Mouse (Mus musculus) fibroblast of lung, adult 2 months (primary cell): ENCODE data around the gene Capn8.
A peak's percentile ranks its signal among the peaks of the same experiment; 100 is the strongest.
"Not testable (repeated sequence)": the region's sequence is repeated elsewhere in the genome, so short reads cannot be mapped to it uniquely, and the experiment has no call there.

Experiments
- DNase-seq: peaks from one replicate; pipeline ENCODE4 v3.0.0-alpha.2; 2011; ENCODE audit warnings: low read depth

The Capn8 gene

DNA sequence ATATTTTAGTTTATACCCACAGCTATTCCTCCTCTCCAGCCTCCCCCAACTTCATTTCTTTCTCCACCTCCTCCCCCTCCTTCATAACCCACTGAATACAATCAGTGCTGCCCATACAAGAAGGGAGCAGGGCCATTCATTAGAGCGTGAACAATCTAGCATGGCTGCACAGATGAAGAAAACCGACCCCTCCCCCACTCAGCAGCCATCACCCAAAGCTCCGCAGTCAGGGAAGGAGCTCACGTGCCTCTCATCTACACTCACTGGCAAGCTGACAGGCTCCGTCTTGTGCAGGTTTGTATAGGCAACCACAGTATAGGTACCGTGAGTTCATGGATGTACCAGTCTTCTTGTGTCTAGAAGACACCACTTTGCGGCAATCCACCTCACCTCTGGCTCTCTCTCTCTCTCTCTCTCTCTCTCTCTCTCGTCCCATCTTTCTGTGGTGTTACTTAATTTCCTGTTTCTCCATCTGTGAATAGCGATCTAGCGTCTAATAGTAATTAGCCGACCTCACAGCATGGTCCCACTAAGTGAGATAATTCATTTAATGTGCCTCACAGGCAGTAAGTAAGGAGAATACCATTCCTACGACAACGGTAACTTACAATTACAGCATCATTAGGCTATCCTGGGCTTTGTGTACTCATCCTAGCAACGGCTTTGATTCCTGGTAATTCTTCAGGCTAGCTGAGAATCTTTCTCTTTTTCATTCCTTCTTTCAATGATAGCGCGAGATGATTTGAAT, 53.6 kb downstream of the Capn8 start:
- no peak for DNase-seq

- DNase-seq, result no peak
Observed at GRCm38 (mm10) chr1:182620470-182620869, 55.7 kb downstream of the Capn8 start.

DNA sequence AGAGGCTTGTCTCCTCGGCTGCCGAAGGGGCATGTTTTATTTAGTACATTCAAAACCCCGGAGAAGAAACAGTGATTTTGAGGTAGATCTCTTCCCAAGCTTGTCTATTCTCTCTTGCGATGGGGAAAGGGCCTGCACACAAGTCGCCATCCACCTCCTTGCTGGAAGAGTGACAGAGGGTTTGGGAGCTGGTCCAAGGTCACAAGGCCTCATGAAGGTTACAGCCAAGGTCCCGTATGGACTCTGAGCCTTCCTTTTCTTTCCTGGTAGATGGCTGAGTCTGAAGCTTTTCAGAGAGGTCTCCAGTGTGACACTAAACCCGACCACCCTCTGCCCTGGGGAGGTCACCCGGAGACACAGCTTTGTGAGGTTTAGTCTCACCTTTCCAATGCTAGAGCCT, 56.4 kb downstream of the Capn8 start:
- DNase-seq, result no peak

DNA sequence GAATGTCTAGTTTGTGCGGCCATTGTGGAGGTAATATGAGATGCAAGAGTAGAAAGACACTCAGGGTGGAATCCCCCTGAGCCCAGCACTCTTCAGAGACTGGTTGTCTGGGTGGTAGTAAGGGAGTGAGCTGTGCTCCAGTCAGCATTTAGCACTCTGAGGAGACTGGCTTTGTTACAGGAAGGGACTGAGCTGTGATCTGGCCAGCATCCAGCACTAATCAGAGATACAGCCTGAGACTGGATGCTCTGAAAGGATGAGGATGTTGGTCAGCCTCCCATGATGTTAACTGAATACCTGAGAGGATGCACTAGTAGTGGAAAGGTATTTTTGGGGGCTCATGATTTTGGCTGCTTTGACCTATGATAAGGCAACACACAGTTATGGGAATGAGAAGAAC, 61.4 kb downstream of the Capn8 start:
- DNase-seq, result no peak

DNA sequence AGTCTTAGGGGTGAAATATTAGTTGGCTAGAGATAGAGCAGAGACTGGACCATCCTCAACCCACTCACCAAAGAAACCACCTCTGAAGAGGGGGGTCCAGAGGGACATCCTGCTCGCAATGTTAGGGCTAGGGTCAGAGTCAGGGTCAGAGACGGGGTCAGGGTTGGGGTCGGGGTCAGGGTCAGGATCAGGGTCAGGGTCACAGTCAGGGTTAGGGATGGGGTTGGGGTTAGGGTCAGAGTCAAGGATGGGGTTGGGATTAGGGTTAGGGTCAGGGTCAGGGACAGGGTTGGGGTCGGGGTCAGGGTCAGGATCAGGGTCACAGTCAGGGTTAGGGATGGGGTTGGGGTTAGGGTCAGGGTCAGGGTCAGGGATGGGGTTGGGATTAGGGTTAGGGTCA, 64.4 kb downstream of the Capn8 start:
- DNase-seq, result no peak

- no peak for DNase-seq
Observed at GRCm38 (mm10) chr1:182633712-182634294, 69.0 kb downstream of the Capn8 start.

DNA sequence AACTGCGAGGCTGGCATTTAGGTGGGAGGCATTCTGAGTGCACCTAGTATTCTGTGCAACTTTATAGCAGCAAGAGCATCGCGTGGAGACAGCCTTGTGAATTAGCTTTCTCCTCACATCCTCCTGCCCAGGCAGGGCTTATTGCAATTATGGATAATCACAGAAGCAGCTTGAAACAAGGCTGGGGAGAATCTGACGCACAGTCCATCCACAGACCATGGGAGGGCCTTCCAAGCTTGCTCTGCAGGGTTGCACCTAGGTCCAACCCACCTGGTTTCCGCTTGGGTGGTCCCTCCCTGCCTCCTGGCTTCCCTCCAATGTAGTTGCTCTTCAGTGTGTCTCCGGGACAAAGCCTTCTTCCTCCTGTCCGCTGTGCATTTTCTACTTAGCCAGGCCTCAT, 74.2 kb downstream of the Capn8 start:
- DNase-seq, result no peak

- DNase-seq, result no peak
Observed at GRCm38 (mm10) chr1:182639456-182639855, 74.6 kb downstream of the Capn8 start.

DNA sequence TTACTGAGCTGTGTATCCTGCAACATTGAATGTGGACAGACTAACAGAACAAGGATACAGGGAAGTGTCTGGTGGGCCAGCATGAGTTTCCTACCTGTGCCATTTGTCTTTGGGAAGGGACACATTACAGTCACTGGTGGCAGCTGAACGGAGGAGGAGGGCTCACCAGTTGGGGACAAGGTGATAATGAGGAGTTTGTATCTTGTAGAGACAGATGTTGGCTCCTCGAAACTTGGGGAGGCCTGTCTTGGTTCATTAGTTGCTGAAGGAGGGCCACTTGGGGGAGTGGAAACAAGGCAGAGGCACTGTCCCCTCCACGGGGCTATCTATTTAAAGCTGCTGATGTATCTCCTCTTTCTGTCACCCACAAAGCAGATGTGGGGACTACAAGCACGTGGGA, 75.3 kb downstream of the Capn8 start:
- DNase-seq, result no peak

DNA sequence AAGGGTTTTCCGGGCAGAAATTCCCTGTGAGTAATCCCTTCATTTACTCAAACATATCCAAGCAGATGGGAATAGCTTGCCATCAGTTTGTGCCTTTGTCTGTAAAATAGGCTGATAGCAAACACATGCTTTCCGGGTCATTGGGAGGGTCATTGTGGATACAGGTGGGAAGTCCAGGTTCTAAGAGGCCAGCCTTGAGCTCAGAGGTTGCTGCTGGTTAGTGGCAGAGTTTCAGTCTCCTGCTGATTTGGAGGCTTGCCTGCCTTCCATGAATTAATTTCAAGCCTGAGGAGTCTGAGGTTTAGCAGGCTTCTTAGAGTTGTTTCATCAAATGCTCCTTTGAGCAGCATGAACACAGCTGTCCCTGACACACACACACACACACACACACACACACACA, 78.0 kb downstream of the Capn8 start:
- DNase-seq, result no peak

DNA sequence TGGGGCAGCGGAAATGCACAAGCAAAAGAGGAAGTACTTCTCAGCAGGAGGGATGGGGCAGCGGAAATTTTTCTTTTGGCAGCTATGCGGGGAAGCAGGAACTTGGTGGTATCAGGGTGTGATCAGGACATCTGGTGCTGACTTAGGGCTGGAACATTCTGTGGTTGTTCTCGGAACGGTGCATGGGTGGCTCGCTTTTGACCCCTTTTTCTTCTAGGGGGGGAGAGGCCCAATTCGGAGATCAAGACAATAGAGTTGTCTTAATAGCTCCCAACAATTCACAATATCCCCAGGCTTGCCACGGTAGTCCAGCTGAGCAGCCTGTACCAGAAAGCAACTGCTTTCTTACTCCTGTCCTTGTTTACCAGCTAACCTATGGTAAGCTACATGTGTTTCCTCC, 79.6 kb downstream of the Capn8 start:
- DNase-seq, result not testable (repeated sequence)

- no peak for DNase-seq
Observed at GRCm38 (mm10) chr1:182645211-182645668, 80.4 kb downstream of the Capn8 start.

DNA sequence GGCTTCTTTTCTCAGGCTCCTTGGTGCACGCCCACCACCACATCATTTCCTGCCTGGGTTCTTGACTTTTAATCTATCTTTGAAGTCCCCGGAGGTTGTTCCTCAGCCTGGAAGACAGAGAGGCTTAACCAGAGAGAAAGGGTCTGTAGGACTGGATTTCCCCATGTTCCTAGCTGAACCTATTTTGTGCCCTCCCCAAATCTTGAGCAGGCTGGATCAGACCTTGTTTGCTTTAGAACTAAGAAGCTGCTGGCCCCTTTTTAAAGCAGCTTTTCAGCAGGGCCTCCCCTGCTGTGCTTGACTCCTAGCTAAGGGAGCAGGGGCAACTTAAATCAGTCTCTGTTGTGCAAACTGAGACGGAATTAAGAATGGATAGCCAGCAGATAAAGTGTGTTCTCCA, 82.0 kb downstream of the Capn8 start:
- no peak for DNase-seq

DNA sequence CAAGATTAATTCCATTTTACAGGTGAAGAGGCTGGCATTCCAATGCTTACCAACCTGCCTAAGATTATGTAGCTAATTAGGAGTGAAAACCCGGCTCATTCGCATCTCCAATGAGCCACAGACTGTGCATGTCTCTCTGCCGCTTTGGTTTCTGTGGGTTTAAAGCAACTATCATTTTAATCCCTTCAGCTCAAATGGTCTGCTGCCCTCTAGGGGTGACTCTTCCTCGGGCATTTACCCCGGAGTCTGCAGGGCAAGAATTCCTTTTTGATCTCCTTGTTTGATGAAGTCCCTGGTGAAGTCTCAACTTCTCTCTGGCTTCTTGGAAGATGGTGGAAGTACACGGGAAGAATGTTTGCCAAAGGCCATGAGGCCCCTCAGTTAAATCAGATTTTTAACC, 93.0 kb downstream of the Capn8 start:
- DNase-seq, result peak; percentile 15

- DNase-seq, result no peak
Observed at GRCm38 (mm10) chr1:182660365-182660764, 95.6 kb downstream of the Capn8 start.

DNA sequence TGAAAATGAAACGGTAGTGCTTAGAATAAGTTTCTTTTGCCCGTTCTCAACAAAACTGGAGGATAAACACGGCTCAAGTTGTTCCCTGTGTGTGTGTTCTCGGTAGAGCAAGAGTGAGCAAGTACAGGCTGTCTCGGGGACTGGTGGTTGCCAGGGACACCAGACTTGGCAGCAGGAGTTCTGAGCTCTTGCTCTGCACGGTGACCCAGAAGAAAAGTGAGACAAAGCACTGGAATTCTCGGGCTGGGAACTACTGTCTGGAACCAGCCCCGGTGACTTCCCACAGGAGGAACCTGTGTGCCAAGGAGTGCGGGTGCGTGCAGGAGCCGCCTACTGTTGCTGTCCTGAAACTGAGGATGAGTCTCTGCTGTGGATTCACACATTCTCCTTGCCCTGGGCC, 98.9 kb downstream of the Capn8 start:
- DNase-seq, result peak; percentile 15

- no peak for DNase-seq
Observed at GRCm38 (mm10) chr1:182664841-182665240, 100.0 kb downstream of the Capn8 start.

- no peak for DNase-seq
Observed at GRCm38 (mm10) chr1:182667281-182667680, 102.5 kb downstream of the Capn8 start.

DNA sequence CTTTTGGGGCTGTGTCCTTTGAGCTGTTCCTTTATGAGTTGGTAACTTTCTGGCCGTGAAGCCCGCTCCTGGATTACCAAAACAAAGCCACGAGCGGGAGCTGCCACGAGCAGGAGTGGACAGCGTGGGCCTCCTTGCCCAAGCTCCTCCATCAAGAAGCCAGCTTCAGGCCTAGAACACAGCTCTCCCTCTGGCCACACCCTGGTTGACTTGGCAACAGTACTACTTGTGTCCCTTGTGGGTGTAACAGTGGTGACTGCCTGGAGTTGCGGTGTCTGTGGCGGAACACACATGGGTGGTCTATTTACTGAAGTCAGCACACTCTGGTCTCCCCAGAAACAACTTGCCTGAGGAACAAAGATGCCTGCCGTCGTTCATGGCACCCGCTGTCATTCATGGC, 104.9 kb downstream of the Capn8 start:
- DNase-seq, result no peak

DNA sequence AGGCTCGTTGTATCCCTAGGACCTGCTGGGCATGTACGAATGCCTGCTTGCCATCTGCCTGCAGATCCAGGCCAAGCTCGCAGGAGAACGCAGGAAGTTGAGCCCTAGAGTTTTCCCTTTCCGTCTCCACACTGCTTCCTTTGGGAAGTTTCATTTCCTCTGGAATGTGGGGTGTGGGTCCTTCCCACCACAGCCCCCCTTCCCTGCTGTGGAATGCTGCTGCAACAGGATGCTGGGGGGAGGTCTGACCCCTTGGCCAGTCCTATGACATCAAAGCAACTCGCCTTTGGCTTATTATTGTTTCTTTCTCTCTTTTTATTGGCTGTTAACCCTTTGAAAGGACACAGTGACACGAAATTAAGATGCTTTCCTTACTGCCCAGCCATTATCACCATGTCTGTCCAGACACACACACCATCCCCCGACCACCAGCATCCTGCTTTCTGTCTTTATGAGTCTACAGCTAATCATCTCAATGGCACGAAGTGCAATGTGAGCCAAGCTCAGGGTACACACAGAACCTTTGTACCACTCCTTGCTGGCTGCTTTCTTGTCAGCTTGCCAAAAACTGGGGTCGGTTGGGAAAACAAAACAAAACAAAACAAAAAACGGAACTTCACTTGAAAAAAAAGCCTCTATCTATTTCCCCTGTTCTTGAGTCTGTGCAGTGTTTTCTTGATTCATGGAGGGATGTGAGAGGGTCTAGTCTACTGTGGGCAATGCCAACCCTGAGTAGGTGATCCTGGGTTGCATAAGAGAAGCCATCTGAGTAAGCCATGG, 105.9 kb downstream of the Capn8 start:
- DNase-seq, result no peak

GRCm38 (mm10) chr1:182671343-182671624, 106.5 kb downstream of the Capn8 start:
- DNase-seq, result no peak

- DNase-seq, result no peak
Observed at GRCm38 (mm10) chr1:182675346-182675745, 110.5 kb downstream of the Capn8 start.

GRCm38 (mm10) chr1:182678151-182678550, 113.3 kb downstream of the Capn8 start:
- no peak for DNase-seq
